Mouse (Mus musculus): Measurements from ENCODE around the gene Adh5. TPM values are rescaled to one million over a fixed set of nuclear protein-coding genes. Genes with fewer than 3 reads are reported as not detected.
A peak's percentile ranks its signal among the peaks of the same experiment; 100 is the strongest.

Gene Adh5
- total RNA-seq, 1 experiment from 2014 or later, result 136 TPM

DNA sequence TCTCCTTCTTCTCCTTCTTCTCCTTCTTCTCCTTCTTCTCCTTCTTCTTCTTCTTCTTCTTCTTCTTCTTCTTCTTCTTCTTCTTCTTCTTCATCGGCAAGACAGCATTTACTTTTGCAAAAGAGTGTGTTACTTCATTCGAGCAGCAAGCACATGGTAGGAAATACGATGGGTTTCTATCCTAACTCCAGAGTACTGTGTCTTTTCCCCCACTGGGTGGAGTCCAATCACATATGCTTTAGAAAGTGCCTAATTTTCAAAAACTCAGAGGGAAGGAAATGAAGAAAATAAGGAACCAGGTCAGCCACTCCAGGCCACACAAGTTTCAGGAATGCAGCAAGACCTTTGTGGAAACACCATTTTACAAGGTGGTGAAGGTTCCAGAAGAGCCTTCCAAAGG lies 50.8 kb downstream of the Adh5 start:
- ATAC-seq (replicated peaks in 1 of 2; ENCODE audit: insufficient read depth in 1 of 2, low FRiP score in 2 of 2, low TSS enrichment in 1 of 2, low read depth in 1 of 2, poor library complexity in 2 of 2, severe bottlenecking in 2 of 2), result no peak

DNA sequence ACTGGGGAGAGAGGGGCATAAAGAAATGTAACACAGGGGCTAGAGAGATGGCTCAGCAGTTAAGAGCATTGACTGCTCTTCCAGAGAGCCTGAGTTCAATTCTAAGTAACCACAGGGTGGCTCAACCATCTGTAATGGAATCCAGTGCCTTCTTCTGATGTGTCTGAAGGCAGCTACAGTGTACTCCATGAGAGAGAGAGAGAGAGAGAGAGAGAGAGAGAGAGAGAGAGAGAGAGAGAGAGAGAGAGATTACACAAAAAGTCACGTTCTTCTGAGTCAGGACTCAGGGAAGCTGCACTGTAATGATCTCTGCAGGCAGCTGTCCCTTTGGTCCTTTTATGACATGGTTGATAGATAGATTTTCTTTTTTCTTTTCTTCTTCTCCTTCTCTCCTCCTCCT lies 51.7 kb downstream of the Adh5 start:
- no peak for ATAC-seq (replicated peaks in 1 of 2; ENCODE audit: insufficient read depth in 1 of 2, low FRiP score in 2 of 2, low TSS enrichment in 1 of 2, low read depth in 1 of 2, poor library complexity in 2 of 2, severe bottlenecking in 2 of 2)

DNA sequence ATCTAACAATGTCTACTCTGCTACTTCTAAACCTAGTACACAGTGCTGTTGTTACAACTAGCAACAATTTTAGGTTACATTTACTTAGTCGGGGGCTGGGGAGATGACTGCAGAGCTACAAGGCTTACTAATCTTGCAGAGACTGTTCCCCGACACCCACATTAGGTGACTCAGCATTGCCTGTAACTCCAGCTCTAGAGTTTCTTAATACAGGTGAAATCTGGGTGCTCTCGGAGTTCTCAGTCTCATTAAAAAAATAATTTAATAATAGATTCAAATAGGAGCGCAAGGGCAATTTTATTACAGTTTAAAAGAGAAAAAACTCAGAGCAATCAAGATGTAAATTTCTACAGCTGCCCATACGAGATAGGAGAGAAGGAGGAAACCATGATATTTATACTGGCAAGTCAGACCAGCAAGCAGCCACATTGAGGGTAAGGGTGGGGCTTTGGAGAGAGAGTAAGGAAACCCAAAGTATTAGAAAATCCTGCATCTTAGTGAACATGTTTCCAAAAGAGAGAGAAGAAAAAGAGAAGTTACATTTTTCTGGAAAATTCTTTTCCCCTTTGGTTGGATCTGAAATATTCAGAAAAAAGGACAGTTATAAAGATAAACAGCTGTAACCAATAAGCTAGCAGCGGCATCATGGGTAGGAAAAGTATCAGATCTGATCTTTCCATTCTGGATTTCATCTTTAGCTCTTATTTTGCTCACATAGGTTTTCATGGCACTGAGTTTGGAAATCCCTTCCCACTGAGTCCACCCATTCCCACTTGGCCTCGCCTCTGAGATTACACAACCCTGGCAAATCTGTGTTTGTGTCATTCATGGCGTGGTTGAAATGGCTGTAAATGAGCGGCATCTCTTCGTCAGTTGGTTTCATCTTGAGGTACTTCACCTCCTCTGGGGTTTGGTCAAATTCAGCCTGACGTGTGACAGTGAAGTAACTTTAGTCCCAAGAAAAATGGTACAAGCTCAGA lies 52.6 kb downstream of the Adh5 start:
- ATAC-seq (replicated peaks in 1 of 2; ENCODE audit: insufficient read depth in 1 of 2, low FRiP score in 2 of 2, low TSS enrichment in 1 of 2, low read depth in 1 of 2, poor library complexity in 2 of 2, severe bottlenecking in 2 of 2), result peak; percentile 80 to 85

DNA sequence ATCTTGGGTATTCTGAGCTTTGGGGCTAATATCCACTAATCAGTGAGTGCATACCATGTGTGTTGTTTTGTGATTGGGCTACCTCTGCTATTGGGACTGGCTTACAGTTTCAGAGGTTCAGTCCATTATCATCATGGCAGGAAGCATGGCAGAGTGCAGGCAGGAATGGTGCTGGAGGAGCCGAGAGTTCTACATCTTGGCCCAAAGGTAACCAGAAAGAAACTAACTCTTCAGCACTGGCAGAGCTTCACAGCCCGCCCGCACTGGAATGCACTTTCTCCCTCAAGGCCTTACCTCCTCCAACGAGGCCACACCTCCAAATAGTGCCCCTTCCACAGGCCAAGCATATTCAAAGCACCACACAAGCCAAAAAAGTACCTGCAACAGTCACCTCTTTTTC lies 55.8 kb downstream of the Adh5 start:
- no peak for ATAC-seq (replicated peaks in 1 of 2; ENCODE audit: insufficient read depth in 1 of 2, low FRiP score in 2 of 2, low TSS enrichment in 1 of 2, low read depth in 1 of 2, poor library complexity in 2 of 2, severe bottlenecking in 2 of 2)

DNA sequence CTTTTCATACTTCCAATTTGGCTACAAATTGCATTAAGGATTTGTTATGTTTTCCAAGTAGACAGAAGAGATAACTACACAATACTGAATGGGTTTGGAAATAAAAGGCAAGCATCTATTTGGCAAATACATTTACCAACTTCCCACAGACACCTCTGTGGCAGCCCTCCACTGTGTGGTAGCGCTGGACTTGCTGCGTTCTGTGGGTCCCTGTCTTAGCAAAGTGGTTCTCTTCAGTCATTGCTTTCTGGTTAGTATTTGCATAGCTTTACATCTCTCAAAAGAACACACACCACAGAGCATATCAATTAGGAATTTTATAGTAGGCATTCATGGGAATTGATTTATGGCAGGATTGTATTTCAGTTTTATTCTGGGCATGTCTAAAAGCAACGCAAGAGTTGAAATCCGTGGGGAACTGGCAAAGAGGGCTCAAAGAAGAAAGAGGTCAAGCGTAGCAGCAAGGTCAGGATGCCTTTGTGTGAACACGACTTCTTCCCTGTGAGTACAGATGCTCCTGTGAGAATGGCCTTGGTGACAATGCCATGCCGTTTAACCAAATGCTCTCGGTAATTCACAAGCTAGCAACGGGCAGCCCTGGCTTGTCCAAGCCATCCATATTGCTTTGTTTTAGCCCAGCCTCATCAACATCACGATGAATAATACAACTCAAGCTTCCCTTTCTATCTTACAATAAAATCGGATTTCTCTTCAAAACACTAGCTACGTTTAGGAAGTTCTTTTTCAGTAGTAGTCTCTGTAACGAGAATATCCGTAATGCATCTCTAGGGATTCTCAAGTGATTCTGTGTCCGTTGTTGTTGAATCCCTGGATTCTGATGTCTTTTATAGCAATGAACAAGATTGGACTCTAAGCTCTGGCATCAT lies 57.2 kb downstream of the Adh5 start:
- ATAC-seq (replicated peaks in 1 of 2; ENCODE audit: insufficient read depth in 1 of 2, low FRiP score in 2 of 2, low TSS enrichment in 1 of 2, low read depth in 1 of 2, poor library complexity in 2 of 2, severe bottlenecking in 2 of 2), result no peak

DNA sequence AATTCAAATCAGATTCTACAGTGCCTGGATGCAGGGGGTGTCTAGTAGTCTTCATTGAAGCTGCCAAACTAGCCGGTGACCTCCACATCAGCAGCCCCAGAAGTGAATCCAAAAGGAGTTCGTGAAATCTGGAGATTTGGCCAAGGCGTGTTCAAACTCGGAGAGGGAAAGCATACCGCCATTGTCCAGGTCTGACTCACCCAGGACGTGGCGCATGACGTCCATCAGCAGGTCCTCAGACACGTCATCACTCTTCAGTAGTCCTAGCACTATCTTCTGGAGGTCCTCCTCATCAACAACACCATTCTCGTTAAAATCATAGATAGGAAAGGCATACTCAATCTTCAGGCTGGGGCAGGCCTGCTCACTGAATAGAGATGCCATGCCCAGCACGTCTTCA lies 60.9 kb downstream of the Adh5 start:
- no peak for ATAC-seq (replicated peaks in 1 of 2; ENCODE audit: insufficient read depth in 1 of 2, low FRiP score in 2 of 2, low TSS enrichment in 1 of 2, low read depth in 1 of 2, poor library complexity in 2 of 2, severe bottlenecking in 2 of 2)

Other genes starting within 250 kb of the Adh5 start
- gene 4930579F01Rik, start 249.3 kb upstream of the Adh5 start, total RNA-seq (2017), result not detected in 2 replicates
- not detected in 2 replicates for gene Adh7, start 225.3 kb upstream of the Adh5 start, total RNA-seq (2017)
- gene Adh1, start 182.1 kb upstream of the Adh5 start, total RNA-seq (2017), result not detected in 2 replicates
- not detected in 2 replicates for gene Adh6a, start 129.8 kb upstream of the Adh5 start, total RNA-seq (2017)
- gene Adh6b, start 101.3 kb upstream of the Adh5 start, total RNA-seq (2017), result not detected in 2 replicates
- gene Adh4, start 27.6 kb upstream of the Adh5 start, total RNA-seq (2017), result not detected in 2 replicates
- 58.4 and 63.5 TPM in 2 replicates for gene Metap1, start 46.4 kb downstream of the Adh5 start, total RNA-seq (2017)
- gene Eif4e, start 83.1 kb downstream of the Adh5 start, total RNA-seq (2017), result 161 and 198 TPM in 2 replicates